Mouse (Mus musculus) kidney, embryonic 16.5 days (tissue): ENCODE measurements around the gene Slco4c1. TPM values are rescaled to one million over a fixed set of nuclear protein-coding genes. Genes with fewer than 3 reads are reported as not detected.

Experiments used
- ATAC-seq: fragments of 200-750 bp; cut with Nextera tagmentation; 2 replicates; pipeline ENCODE4 v1.8.0; 2017; ENCODE audit warnings: moderate TSS enrichment; ENCODE audit not compliant: low FRiP score, low TSS enrichment
- H3K27ac ChIP-seq: fragments of 300-500 bp; sonication (generic); 2 replicates; pipeline ENCODE4 v1.5.1; 2014; ENCODE audit warnings: low read length
- H3K27me3 ChIP-seq: fragments of 300-500 bp; sonication (generic); 2 replicates; pipeline ENCODE4 v1.6.1; 2014; ENCODE audit warnings: low read length, control low read depth, mixed read lengths; ENCODE audit not compliant: insufficient read depth
- H3K36me3 ChIP-seq: fragments of 300-500 bp; sonication (generic); 2 replicates; pipeline ENCODE4 v1.6.1; 2014; ENCODE audit warnings: low read length, control low read depth, mixed read lengths; ENCODE audit not compliant: insufficient read depth
- H3K4me1 ChIP-seq: fragments of 300-500 bp; sonication (generic); 2 replicates; pipeline ENCODE4 v1.6.1; 2014; ENCODE audit warnings: low read length, control low read depth, mixed read lengths; ENCODE audit not compliant: insufficient read depth
- H3K4me2 ChIP-seq: fragments of 300-500 bp; sonication (generic); replicated peaks from 2 replicates; pipeline ENCODE4 v1.6.1; 2014; ENCODE audit warnings: low read depth, low read length
- H3K4me3 ChIP-seq: fragments of 300-500 bp; sonication (generic); 2 replicates; pipeline ENCODE4 v1.5.1; 2014; ENCODE audit warnings: mild to moderate bottlenecking, low read length
- H3K9ac ChIP-seq: fragments of 300-500 bp; sonication (generic); replicated peaks from 2 replicates; pipeline ENCODE4 v1.6.1; 2014; ENCODE audit warnings: low read length
- H3K9me3 ChIP-seq: fragments of 300-500 bp; sonication (generic); 2 replicates; pipeline ENCODE4 v1.6.1; 2016; ENCODE audit warnings: low read length, control low read depth
- WGBS: fragments of 180-500 bp; shearing (Covaris S2); extraction: QIAGEN DNeasy Blood & Tissue Kit; methylation state at CpG from one replicate; pipeline ENCODE4 v1.1.7; 2014; 5-methylcytosine and 5-hydroxymethylcytosine counted together
- polyA plus RNA-seq: library from polyadenylated mRNA; unstranded; fragments of >200 nt; fragmentation: Nextera tagmentation; extraction: Ambion mirVana; gene quantifications from 2 replicates; pipeline ENCODE4 v1.2.1, GENCODE M21; 2015

Gene Slco4c1
- polyA plus RNA-seq, 1 experiment from 2014 or later = 7.5 TPM

DNA sequence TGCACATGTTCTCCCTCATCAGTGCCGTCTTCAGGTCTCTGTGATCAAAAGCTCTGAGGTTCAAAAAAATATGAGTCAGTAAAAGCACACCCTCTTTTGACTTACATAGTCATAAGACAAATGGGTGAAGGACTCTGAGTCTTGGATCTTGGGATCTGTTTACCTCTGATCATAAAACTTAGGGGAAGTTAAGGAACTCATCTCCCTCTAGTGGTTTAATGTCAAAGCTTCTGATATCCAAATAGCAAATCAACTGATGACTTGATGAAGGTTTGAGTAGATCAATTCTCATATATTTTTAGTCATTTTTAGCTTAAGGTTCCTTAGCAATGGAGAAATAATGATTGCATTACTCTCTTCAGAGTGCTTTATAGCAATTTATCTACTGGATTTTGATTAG, 82.7 kb downstream of the Slco4c1 start:
- H3K27me3 ChIP-seq = no peaks in the 10 kb centered on the region
- no peaks in the 10 kb centered on the region for H3K4me1 ChIP-seq
- H3K36me3 ChIP-seq = no peaks in the 10 kb centered on the region
- no peak for ATAC-seq
- no peak overlapping the region for H3K4me2 ChIP-seq
- no peaks in the 10 kb centered on the region for H3K9me3 ChIP-seq
- H3K27ac ChIP-seq = no peak overlapping the region
- no peak overlapping the region for H3K9ac ChIP-seq
- no peak overlapping the region for H3K4me3 ChIP-seq
- 76% methylated on average over 1 of the region's 1 CpGs for WGBS

DNA sequence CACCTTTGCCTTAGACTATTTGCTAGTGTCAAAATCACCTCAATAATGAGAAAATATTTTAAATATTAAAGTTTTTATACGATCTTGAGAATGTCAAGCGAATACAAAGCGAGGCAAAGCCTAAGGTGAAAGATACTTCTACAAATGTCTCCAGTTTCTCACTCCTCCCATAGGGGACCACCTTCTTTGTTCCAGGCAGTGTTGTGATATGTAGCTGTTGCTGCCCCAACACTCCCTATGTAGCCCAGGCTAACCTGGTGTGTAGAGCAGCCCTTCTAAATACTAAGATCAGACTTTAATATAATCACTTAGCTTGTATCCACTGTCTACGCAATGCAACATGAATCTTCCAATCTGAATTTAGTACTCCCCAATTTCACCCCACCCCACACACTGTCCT, 97.8 kb downstream of the Slco4c1 start:
- H3K4me3 ChIP-seq = no peak overlapping the region
- ATAC-seq = no peak
- H3K4me2 ChIP-seq = no peak overlapping the region
- no peak overlapping the region for H3K27ac ChIP-seq
- H3K4me1 ChIP-seq = no peaks in the 10 kb centered on the region
- H3K36me3 ChIP-seq = no peaks in the 10 kb centered on the region
- 92% methylated on average over 4 of the region's 4 CpGs for WGBS
- H3K9ac ChIP-seq = no peak overlapping the region
- H3K27me3 ChIP-seq = no peaks in the 10 kb centered on the region
- H3K9me3 ChIP-seq = no peaks in the 10 kb centered on the region

GRCm38 (mm10) chr1:96773712-96774111, 98.3 kb downstream of the Slco4c1 start:
- Histone ChIP-seq H3K4me2 (no peak overlapping the region), H3K9me3 (no peaks in the 10 kb centered on the region), H3K4me1 (no peaks in the 10 kb centered on the region), H3K27me3 (no peaks in the 10 kb centered on the region), H3K4me3 (no peak overlapping the region), H3K36me3 (no peaks in the 10 kb centered on the region), H3K9ac (no peak overlapping the region), H3K27ac (no peak overlapping the region)
- WGBS = 87% methylated on average over 5 of the region's 5 CpGs
- no peak for ATAC-seq

GRCm38 (mm10) chr1:96770283-96770682, 101.7 kb downstream of the Slco4c1 start:
- Histone ChIP-seq H3K4me3 (no peak overlapping the region), H3K27ac (no peak overlapping the region), H3K4me1 (no peaks in the 10 kb centered on the region), H3K9me3 (no peaks in the 10 kb centered on the region), H3K9ac (no peak overlapping the region), H3K4me2 (no peak overlapping the region), H3K27me3 (no peaks in the 10 kb centered on the region), H3K36me3 (no peaks in the 10 kb centered on the region)
- ATAC-seq = no peak
- 69% methylated on average over 1 of the region's 1 CpGs for WGBS

DNA sequence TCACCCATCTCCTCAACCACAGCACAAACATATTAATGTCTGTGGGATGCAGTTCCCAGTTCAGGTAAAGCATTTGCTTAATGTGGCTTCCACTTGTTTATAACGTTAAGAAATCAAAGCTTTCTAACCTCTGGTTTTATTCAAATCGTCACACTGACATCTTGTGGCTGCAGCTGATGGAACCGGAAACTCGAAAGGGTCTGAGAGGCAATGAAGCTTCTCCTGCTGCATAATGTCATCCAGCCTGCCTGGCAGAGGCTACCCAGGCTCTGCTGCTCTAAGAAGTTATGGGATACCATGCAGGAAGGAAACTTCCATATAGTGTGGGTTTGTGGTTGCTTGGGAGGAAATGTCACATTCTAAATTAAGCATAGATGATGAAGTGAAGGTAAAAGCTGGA, 103.7 kb downstream of the Slco4c1 start:
- Histone ChIP-seq H3K27ac (no peak overlapping the region), H3K9ac (no peak overlapping the region), H3K4me3 (no peak overlapping the region), H3K9me3 (no peaks in the 10 kb centered on the region), H3K27me3 (no peaks in the 10 kb centered on the region), H3K4me1 (no peaks in the 10 kb centered on the region), H3K36me3 (no peaks in the 10 kb centered on the region), H3K4me2 (no peak overlapping the region)
- WGBS = 13% methylated on average over 4 of the region's 4 CpGs
- ATAC-seq = no peak

GRCm38 (mm10) chr1:96766535-96766934, 105.4 kb downstream of the Slco4c1 start:
- H3K9ac ChIP-seq = no peak overlapping the region
- no peak overlapping the region for H3K4me3 ChIP-seq
- ATAC-seq = no peak
- WGBS = 23% methylated on average over 1 of the region's 1 CpGs
- no peaks in the 10 kb centered on the region for H3K9me3 ChIP-seq
- no peaks in the 10 kb centered on the region for H3K4me1 ChIP-seq
- H3K27me3 ChIP-seq = no peaks in the 10 kb centered on the region
- H3K36me3 ChIP-seq = no peaks in the 10 kb centered on the region
- no peak overlapping the region for H3K27ac ChIP-seq
- H3K4me2 ChIP-seq = no peak overlapping the region
